Mouse (Mus musculus) lung, postnatal 4 days (tissue): ENCODE data around the gene Kdr.

Source experiments
- DNase-seq, 2 experiments: peaks; one replicate each; pipeline ENCODE4 v3.0.0; 2021

The Kdr gene

DNA sequence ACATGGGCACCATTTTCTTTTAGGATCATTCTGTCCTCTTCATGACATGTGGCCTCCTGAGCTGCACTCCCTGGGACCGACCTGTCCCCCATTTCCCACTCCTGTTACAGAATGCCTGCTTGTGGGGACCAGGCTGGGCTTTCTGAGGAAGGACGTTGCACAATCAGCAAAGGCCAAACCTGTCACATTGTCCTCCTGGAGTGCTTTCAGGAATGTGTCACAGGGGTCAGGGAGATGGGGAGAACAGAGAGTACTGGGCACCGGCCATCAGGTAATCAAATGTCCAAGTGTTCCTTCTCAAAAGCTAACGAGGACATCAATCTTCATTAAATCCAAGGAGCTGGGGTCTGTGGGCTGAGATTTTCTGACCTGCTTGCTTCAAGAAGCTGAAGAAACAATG, 72.2 kb downstream of the Kdr start:
- no peak for DNase-seq

DNA sequence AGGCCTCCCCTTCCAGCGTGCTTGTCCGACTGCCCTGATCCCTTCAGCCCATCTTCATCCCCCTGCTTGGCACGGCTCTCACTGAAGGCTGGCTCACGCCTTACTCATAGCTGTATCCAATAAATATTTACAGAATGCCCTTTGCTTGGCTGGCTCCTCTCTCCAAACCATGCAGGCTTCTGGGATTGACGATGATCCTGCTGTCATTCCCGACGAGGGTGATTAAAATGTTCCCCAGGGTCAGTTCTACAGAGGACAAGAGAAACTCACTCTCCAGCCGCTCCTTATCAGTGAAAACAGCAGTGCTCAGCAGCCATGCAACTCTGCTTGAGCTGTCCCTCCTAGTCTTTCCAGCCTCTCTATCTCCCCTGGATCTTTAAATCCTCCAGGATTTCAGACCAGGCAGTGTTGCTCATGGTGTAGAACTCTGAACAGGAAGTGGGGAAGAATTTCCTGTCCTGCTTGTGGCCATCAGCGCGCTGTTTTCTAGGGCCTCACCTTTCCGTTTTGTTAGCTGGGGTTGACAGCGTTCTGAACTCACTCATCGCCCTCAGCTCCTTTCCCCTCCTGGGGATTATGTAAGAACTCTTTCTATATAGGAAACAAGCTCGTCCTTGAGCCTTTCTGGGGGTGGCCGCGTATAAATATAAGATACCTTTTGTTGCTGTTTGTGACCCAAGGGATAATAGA, 77.9 kb downstream of the Kdr start:
- peak; percentile 53 to 73 for DNase-seq

DNA sequence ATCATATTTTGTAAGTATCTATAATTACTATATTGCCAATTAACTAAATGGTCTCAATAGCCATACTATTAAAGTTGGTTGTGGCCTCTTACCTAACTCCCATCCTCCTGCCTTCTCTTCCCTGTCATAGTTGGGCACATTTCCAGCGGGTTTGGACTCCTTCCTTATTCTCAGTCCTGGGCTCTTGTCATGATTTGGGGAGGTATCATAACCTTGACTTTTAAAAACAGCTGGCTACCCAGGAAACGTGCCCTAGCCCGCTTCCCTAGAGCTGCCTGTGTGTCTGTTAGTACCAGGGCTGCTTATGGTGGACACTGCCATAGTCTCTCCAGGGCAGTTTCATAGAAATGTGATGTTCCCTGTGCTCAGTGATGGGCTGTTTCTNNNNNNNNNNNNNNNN, 82.9 kb downstream of the Kdr start:
- no peak for DNase-seq

DNA sequence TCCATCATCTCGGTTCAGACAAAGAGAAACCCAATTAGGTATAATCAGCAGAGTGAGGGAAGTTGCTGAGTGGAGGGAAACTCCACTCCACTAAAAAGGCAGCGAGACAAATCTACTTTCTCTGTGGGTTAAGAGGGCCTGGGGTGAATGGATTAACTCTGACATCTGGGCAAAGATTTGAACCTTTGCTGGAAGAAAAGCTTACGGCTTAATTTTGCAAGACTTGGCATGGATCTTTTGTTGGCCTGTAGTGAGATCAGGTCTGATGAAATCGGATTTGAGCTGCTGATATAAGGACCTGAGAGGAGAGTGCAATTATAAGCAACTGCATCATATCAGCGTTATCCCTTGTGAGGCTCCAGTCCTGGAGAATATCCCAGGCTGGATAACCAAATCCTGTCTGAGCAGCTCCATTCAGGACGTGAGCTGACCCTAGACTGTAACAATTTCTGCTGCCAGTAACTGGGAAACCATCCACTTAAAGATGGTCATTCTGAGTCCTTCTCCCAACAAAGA, 85.2 kb downstream of the Kdr start:
- no peak for DNase-seq
